Mouse (Mus musculus) megakaryocyte-erythroid progenitor cell, adult 5-6 weeks (primary cell): ENCODE measurements around the gene Madd. TPM values are rescaled to one million over a fixed set of nuclear protein-coding genes. Genes with fewer than 3 reads are reported as not detected.
A peak's percentile ranks its signal among the peaks of the same experiment; 100 is the strongest.

Source experiments
- ATAC-seq: replicated peaks from 2 replicates; pipeline ENCODE4 v1.8.0; 2016; ENCODE audit warnings: mild to moderate bottlenecking, inconsistent platforms; ENCODE audit not compliant: severe bottlenecking, poor library complexity, low FRiP score, low TSS enrichment
- total RNA-seq, 2 experiments: library from RNA; stranded (forward) in 1 of 2; stranded (reverse) in 1 of 2; fragments of 200-1000, 215-1000 nt in 1 of 2; fragments of >200 nt in 1 of 2; fragmentation: Nextera tagmentation in 1 of 2; gene quantifications; 2 replicates each; pipeline ENCODE4 v1.2.3; 2014 to 2017

Gene Madd
- total RNA-seq, 2 experiments from 2014 or later, result 21.9 to 35.5 TPM

- ATAC-seq, result no peak
Observed at GRCm38 (mm10) chr2:91109807-91110385, 73.7 kb downstream of the Madd start.

- ATAC-seq, result no peak
Observed at GRCm38 (mm10) chr2:91109241-91109640, 74.4 kb downstream of the Madd start.

GRCm38 (mm10) chr2:91108156-91108555, 75.5 kb downstream of the Madd start:
- peak; percentile 64 for ATAC-seq

DNA sequence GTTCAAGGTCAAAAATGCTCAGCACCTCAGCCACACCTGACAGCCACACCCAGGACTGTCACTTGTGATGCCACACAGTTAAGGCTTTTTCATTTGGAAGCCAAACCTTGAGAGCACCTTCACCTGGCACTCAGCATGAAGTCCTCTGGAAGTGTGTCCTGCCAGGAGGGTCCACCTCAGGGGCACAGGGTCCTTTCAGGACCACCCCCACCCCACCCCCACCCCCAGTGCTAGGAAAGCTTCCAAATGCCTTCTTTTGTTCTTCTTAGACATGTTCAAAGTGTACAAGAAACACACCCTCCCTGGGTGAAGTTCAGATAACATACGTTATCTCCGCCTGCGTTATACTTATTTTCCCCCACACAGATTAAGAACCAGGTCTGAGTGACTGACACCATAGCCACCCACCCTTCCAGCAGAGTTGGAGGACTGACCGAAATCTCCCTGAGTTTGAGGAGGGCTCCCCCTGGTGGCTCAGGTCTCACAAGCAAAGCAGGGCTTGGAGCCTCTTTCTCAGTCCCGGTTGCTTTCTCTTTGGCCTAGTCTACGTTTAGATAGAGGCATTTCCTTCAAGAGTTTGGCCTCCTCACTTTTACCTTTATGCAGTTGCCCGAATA, 82.4 kb downstream of the Madd start:
- ATAC-seq, result peak; percentile 86

GRCm38 (mm10) chr2:91098156-91098555, 85.5 kb downstream of the Madd start:
- no peak for ATAC-seq

- ATAC-seq, result no peak; the same call in 1 of the 2 replicates
Observed at GRCm38 (mm10) chr2:91097015-91097414, 86.6 kb downstream of the Madd start.

DNA sequence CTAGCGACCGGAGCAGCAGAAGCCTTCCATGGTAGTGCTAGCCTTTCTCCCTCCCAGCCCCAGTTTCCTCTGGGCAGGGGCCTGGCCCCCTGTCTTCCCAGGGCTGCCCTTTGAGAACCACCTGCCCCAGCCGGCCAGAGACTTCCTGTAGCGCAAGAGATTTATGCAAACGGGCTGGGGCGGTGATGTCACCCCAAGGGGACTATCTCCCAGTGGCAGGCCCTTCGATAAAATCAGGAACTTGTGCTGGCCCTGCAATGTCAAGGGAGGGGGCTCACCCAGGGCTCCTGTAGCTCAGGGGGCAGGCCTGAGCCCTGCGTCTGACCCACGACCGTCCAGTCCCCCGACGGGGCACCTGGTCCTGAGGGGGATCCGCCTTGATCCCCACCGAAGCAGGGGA, 87.1 kb downstream of the Madd start:
- ATAC-seq, result peak; percentile 68

- ATAC-seq, result no peak
Observed at GRCm38 (mm10) chr2:91090827-91091226, 92.8 kb downstream of the Madd start.

DNA sequence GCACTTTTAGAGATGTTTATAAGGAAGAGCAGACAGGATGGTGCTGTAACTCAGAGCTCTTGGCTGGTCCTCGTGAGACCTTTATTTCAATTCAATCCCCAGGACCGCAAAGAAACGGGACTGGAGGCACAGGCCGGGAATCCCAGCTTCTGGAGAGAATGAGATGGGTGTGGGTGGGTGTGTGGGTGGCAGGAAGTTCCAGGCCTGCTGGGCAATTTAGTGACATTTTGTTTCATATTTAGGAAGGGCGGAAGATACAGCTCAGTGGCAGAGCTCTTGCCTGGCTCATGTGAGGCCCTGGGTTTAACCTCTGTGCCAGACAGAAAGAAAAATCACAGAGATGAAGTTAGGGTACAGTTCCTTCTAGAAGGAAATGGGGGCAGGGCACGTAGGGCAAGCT, 93.4 kb downstream of the Madd start:
- ATAC-seq, result no peak

GRCm38 (mm10) chr2:91088987-91089386, 94.7 kb downstream of the Madd start:
- ATAC-seq, result no peak

GRCm38 (mm10) chr2:91087453-91087852, 96.2 kb downstream of the Madd start:
- no peak for ATAC-seq

Other genes with a start within 250 kb of the Madd start
- gene Celf1, start 243.5 kb downstream of the Madd start, total RNA-seq (2014; fragmentation: Nextera tagmentation), result 82.1 and 92.9 TPM in 2 replicates
- 57.9 and 75.2 TPM in 2 replicates for gene Celf1, start 243.5 kb downstream of the Madd start, total RNA-seq (2017)
- not detected in 2 replicates for gene Rapsn, start 148.2 kb downstream of the Madd start, total RNA-seq (2014; fragmentation: Nextera tagmentation)
- gene Rapsn, start 148.2 kb downstream of the Madd start, total RNA-seq (2017), result 0.80 TPM in 1 of 2 replicates, not detected in the other
- gene Psmc3, start 129.8 kb downstream of the Madd start, total RNA-seq (2014; fragmentation: Nextera tagmentation), result 172 and 200 TPM in 2 replicates
- gene Psmc3, start 129.8 kb downstream of the Madd start, total RNA-seq (2017), result 297 and 355 TPM in 2 replicates
- gene Slc39a13, start 113.4 kb downstream of the Madd start, total RNA-seq (2014; fragmentation: Nextera tagmentation), result 18.9 and 21.3 TPM in 2 replicates
- gene Slc39a13, start 113.4 kb downstream of the Madd start, total RNA-seq (2017), result 6.4 and 10.6 TPM in 2 replicates
- gene Spi1, start 101.4 kb downstream of the Madd start, total RNA-seq (2014; fragmentation: Nextera tagmentation), result 5.9 and 10.4 TPM in 2 replicates
- gene Spi1, start 101.4 kb downstream of the Madd start, total RNA-seq (2017), result 3.7 and 8.8 TPM in 2 replicates
- not detected in 2 replicates for gene Mybpc3, start 65.7 kb downstream of the Madd start, total RNA-seq (2014; fragmentation: Nextera tagmentation)
- 0.42 TPM in 1 of 2 replicates, not detected in the other for gene Mybpc3, start 65.7 kb downstream of the Madd start, total RNA-seq (2017)
- 1.5 TPM in 1 of 2 replicates, not detected in the other for gene Nr1h3, start 19.0 kb upstream of the Madd start, total RNA-seq (2014; fragmentation: Nextera tagmentation)
- not detected in 2 replicates for gene Nr1h3, start 19.0 kb upstream of the Madd start, total RNA-seq (2017)
- gene Acp2, start 19.0 kb upstream of the Madd start, total RNA-seq (2014; fragmentation: Nextera tagmentation), result 10.9 and 11.4 TPM in 2 replicates
- 8.8 and 21.9 TPM in 2 replicates for gene Acp2, start 19.0 kb upstream of the Madd start, total RNA-seq (2017)
- gene Ddb2, start 53.1 kb upstream of the Madd start, total RNA-seq (2014; fragmentation: Nextera tagmentation), result 16.9 and 32.3 TPM in 2 replicates
- gene Ddb2, start 53.1 kb upstream of the Madd start, total RNA-seq (2017), result 7.8 and 10.3 TPM in 2 replicates
- gene Pacsin3, start 72.1 kb upstream of the Madd start, total RNA-seq (2014; fragmentation: Nextera tagmentation), result 0.25 TPM in 1 of 2 replicates, not detected in the other
- not detected in 2 replicates for gene Pacsin3, start 72.1 kb upstream of the Madd start, total RNA-seq (2017)
- 49.6 and 63.7 TPM in 2 replicates for gene Arfgap2, start 81.1 kb upstream of the Madd start, total RNA-seq (2014; fragmentation: Nextera tagmentation)
- 30.9 and 37.1 TPM in 2 replicates for gene Arfgap2, start 81.1 kb upstream of the Madd start, total RNA-seq (2017)